Mouse (Mus musculus): ENCODE data around the gene Sdhaf1. TPM values are rescaled to one million over a fixed set of nuclear protein-coding genes. Genes with fewer than 3 reads are reported as not detected.

Sdhaf1 gene
- polyA plus RNA-seq, 1 experiment from 2014 or later = 6.4 TPM

DNA sequence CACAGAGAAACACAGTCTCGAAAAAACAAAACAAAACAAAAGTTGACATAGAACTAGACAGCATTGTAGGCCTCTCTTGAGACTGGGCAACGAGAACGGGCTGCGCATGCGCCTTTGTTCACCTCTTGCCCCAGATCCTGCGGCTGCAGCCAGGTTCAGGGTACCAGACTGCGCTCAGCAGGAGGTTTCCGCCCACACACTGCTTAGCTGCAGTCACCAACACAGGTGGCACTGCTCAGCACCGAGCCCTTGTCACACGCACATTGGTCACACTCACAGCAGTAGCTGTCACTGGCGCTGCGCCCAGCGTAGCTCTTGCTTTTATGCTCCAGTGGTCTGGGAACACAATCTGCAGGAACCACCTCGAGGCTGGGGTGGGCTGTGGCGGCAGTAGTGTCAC is 3.4 kb upstream of the Sdhaf1 start:
- ATAC-seq (no peak), DNase-seq (ENCODE audit: low read depth, low spot score) (no peak)
- no peaks in the 10 kb centered on the region for H3K27me3 ChIP-seq
- in situ Hi-C loops (cut with MboI; ENCODE audit: low pct_unique_long_range_greater_than_20kb) = no loop called here
- ChIA-PET CTCF (interaction anchor here (1.5 to 2.0 kb wide), 2 partner anchors 9 to 166 kb away, joined by 3 to 7 read pairs; no protein-coding TSS in a partner anchor), POLR2A (no interaction called here)
- TF ChIP-seq CTCF (IDR thresholded peaks at IDR 0.05) = no peak

DNA sequence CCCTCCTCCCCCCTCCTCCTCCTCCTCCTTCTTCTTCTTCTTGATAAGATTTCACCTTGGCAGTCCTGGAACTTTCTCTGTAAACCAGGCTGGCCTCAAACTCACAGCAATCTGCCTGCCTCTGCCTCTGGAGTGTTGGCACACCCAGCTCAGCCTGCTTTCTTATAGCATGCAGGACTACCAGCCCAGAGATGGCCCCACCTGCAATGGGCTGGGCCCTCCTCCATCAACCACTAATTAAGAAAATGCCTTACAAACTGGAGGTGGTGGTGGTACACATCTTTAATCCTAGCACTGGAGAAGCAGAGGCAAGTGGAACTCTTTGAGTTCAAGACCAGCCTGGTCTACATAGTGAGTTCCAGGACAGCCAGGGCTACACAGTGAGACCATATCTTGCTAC is 2.7 kb upstream of the Sdhaf1 start:
- ATAC-seq (no peak), DNase-seq (ENCODE audit: low read depth, low spot score) (no peak)
- no peak for TF ChIP-seq CTCF (IDR thresholded peaks at IDR 0.05)
- ChIA-PET CTCF (interaction anchor here (2.0 kb wide), 1 partner anchor 9 kb away, joined by 7 read pairs; no protein-coding TSS in a partner anchor), POLR2A (no interaction called here)
- no peaks in the 10 kb centered on the region for H3K27me3 ChIP-seq
- in situ Hi-C loops (cut with MboI; ENCODE audit: low pct_unique_long_range_greater_than_20kb) = no loop called here

- ATAC-seq = no peak
- no peak for DNase-seq (ENCODE audit: low read depth, low spot score)
- CTCF ChIA-PET = interaction anchor here (1.2 to 1.5 kb wide), 2 partner anchors 9 to 11 kb away, joined by 6 to 7 read pairs; no protein-coding TSS in a partner anchor
These were observed 1.7 kb upstream of the Sdhaf1 start for GRCm38 (mm10) chr7:30325364-30325763.

DNA sequence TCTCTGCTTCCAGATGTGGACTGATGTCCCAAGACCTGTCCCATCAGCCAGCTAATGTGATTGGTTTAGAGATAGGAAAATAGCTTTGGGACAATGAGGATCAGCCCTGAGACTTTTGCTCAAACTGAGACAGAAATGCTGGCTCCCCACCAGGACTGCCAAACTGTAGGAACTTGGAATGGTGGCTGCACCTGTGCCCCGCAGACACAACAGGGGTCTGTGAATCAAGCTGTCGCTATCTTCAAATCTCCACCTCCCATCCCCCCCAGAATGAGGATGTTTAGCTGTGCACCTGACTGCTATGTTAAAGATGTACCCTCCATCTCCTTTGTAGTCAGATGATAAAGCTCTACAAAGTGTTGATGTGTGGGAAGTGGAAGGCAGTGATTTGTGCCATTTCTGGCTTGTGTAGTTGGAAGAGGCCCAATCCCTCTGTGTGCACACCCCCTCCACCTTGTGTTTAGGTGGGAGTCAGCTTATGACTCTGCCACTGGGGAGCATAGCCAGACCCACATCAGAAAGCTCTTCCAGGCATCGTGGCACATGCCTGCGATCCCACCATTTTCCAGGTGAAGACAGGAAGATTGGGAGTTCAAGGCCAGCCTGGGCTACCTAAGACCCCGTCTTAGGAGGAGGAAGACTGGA is 727 bp upstream of the Sdhaf1 start:
- ChIA-PET POLR2A (interaction anchor here (0.6 kb wide), 1 partner anchor 292 kb away, joined by 3 read pairs; no protein-coding TSS in a partner anchor), CTCF (interaction anchor here (1.2 to 1.5 kb wide), 3 partner anchors 10 to 22 kb away, joined by 3 to 7 read pairs (median 6); no protein-coding TSS in a partner anchor)
- ATAC-seq = no peak
- no peaks in the 10 kb centered on the region for H3K27me3 ChIP-seq
- no peak for DNase-seq (ENCODE audit: low read depth, low spot score)
- in situ Hi-C loops (cut with MboI; ENCODE audit: low pct_unique_long_range_greater_than_20kb) = no loop called here
- TF ChIP-seq CTCF (IDR thresholded peaks at IDR 0.05) = no peak

More at GRCm38 (mm10) chr7:30325364-30325763, 1.7 kb upstream of the Sdhaf1 start:
- H3K27me3 ChIP-seq = no peaks in the 10 kb centered on the region
- POLR2A ChIA-PET = no interaction called here
- no peak for TF ChIP-seq CTCF (IDR thresholded peaks at IDR 0.05)
- in situ Hi-C loops (cut with MboI; ENCODE audit: low pct_unique_long_range_greater_than_20kb) = no loop called here

DNA sequence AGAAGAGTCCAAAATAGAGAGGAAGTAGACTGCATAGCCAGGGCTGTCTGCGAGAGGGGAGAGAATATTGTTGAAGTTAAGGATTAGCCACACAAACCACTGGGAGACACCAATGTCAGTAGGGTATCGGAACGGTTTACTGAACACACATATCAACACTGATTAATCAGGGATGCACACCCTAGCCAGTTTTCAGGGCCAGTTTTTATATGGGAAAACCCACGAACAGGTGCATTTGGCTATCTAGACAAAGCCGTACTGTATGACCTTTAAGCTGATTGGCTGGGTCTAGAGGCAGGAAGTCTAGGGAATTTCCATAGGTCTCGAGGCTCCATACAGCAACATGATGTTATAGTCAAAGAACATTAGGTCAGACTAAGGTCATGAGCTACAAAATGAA is 830 bp downstream of the Sdhaf1 start:
- TF ChIP-seq CTCF (IDR thresholded peaks at IDR 0.05) = no peak
- ChIA-PET CTCF (interaction anchor here (1.3 to 1.4 kb wide), 2 partner anchors 13 to 23 kb away, joined by 3 read pairs; no protein-coding TSS in a partner anchor), POLR2A (interaction anchor here (0.5 to 1.5 kb wide), 2 partner anchors 15 to 129 kb away, joined by 3 to 5 read pairs; no protein-coding TSS in a partner anchor)
- ATAC-seq (no peak), DNase-seq (ENCODE audit: low read depth, low spot score) (no peak)
- in situ Hi-C loops (cut with MboI; ENCODE audit: low pct_unique_long_range_greater_than_20kb) = no loop called here
- H3K27me3 ChIP-seq = no peaks in the 10 kb centered on the region

DNA sequence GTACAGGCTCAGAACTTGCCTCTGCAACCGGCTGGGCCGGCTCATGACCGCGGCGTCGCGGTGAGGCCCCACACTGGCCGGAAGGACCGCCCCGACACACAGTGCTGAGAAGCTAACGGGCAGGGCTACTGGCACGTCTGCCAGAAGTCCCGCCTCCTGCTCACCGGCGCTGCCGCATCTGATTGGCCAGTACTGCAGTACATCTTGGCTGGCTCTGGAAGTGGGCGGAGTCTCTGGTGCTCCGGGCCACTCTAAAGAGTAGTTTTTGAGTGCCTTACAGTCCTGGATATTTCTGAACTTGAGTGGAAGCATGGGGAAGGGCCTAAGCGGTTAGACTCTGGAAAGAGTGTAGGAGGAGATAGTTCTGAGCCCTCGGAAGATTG is 1.4 kb downstream of the Sdhaf1 start:
- POLR2A ChIA-PET = interaction anchor here (1.5 kb wide), 1 partner anchor 14 kb away, joined by 5 read pairs; no protein-coding TSS in a partner anchor
- in situ Hi-C loops (cut with MboI; ENCODE audit: low pct_unique_long_range_greater_than_20kb) = no loop called here
- peak; percentile 87 for DNase-seq (ENCODE audit: low read depth, low spot score)
- TF ChIP-seq CTCF (IDR thresholded peaks at IDR 0.05) = no peak
- CTCF ChIA-PET = interaction anchor here (1.1 to 1.4 kb wide), 3 partner anchors 11 to 14 kb away, joined by 3 to 4 read pairs (median 4); no protein-coding TSS in a partner anchor
- ATAC-seq = peak; percentile 98
- no peaks in the 10 kb centered on the region for H3K27me3 ChIP-seq

DNA sequence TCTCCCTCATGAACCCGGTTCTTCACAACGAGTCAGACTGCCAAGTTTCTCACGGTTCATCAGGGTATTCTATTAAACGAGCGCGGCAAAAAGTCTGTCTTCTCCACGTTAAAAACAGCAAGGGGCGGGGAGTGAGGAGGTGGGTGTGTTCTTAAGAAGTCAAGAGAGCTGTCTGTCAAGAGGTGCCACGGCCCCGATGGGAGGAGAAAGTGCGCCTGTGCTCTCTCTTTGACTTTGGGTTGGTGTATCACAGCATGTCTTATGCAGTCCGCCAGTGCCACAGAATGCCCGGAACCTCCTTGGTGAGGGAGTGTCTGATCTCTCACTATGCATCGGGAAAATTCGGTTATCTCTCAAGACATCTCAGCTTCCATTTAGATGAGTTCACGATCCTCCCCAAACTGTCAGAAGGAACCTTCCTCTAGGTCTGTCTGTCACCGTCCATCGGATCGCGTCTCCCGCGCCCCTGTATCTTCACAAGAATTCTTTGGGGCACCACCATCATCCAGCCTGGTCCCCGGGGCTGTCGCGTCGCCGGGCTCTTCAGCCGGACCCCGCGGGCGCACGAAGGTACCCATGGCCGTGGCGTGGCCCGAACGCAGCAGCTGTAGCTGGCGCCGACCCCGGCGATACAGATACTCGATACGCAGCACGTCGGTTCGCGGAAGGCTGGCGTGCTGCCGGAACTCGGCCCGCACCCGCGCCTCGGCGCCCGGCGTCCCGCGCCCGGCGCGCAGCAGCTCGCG is 2.0 kb downstream of the Sdhaf1 start, which contains the start of gene E130208F15Rik:
TSS of gene E130208F15Rik (plus strand) at position 202 of the 746 bp plus-strand sequence.
- POLR2A ChIA-PET = interaction anchor here (0.6 to 1.5 kb wide), 3 partner anchors 8 to 14 kb away, joined by 3 to 5 read pairs (median 3); no protein-coding TSS in a partner anchor
- no peak for DNase-seq (ENCODE audit: low read depth, low spot score)
- no peaks in the 10 kb centered on the region for H3K27me3 ChIP-seq
- TF ChIP-seq CTCF (IDR thresholded peaks at IDR 0.05) = no peak
- ATAC-seq = peak; percentile 69
- in situ Hi-C loops (cut with MboI; ENCODE audit: low pct_unique_long_range_greater_than_20kb) = no loop called here
- CTCF ChIA-PET = interaction anchor here (1.1 to 2.0 kb wide), 3 partner anchors 11 to 14 kb away, joined by 4 to 7 read pairs (median 4); no protein-coding TSS in a partner anchor

DNA sequence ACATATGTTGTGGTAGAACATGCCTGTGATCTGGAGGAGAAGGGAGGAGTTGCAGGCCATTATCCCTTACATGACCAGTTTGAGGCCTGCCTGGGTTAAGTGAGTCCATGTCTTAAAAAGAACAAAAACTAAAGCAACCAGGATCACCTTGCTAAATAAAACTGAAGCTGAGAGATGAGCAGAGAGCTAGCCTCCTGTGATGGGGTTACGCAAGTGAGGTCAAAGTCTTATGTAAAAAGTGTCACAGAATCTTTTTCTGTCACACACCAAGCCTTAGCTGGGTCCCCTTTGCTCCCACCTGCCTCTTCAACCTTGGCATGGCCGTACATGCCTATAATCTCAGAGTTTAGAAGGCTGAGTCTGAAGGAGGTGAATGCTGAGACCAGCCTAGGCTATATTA is 2.7 kb downstream of the Sdhaf1 start:
- POLR2A ChIA-PET = interaction anchor here (0.9 kb wide), 1 partner anchor 12 kb away, joined by 3 read pairs; no protein-coding TSS in a partner anchor

GRCm38 (mm10) chr7:30318142-30318541 is 5.6 kb downstream of the Sdhaf1 start:
- ChIA-PET POLR2A (interaction anchor here (0.6 to 1.0 kb wide), 2 partner anchors 15 to 217 kb away, joined by 3 read pairs; no protein-coding TSS in a partner anchor), CTCF (no interaction called here)
- TF ChIP-seq CTCF (IDR thresholded peaks at IDR 0.05) = no peak
- in situ Hi-C loops (cut with MboI; ENCODE audit: low pct_unique_long_range_greater_than_20kb) = no loop called here
- no peak for ATAC-seq
- H3K27me3 ChIP-seq = no peaks in the 10 kb centered on the region
- no peak for DNase-seq (ENCODE audit: low read depth, low spot score)

More for the DNA sequence above, 2.7 kb downstream of the Sdhaf1 start:
- no peak for DNase-seq (ENCODE audit: low read depth, low spot score)
- in situ Hi-C loops (cut with MboI; ENCODE audit: low pct_unique_long_range_greater_than_20kb) = no loop called here
- no peak for ATAC-seq
- CTCF ChIA-PET = interaction anchor here (1.0 to 2.0 kb wide), 5 partner anchors 10 to 20 kb away, joined by 3 to 7 read pairs (median 4); partner anchors contain the start of gene Alkbh6
- TF ChIP-seq CTCF (IDR thresholded peaks at IDR 0.05) = no peak
- H3K27me3 ChIP-seq = no peaks in the 10 kb centered on the region

All from Patski (cell line).